Mouse (Mus musculus) left cerebral cortex, postnatal 25 days (tissue): ENCODE measurements at regions not wholly inside any gene's neighbourhood (a gene's known extent, or its start where the extent isn't known, plus 50 kb on each side); places are given as distances from the start of the nearest gene placed in this dataset.
"Not testable (repeated sequence)": the region's sequence is repeated elsewhere in the genome, so short reads cannot be mapped to it uniquely, and the experiment has no call there.

Experiments
- DNase-seq, 2 experiments: peaks; one replicate each; pipeline ENCODE4 v3.0.0; 2022; ENCODE audit warnings: low spot score in 2 of 2, mixed read lengths in 1 of 2
- intact Hi-C: fragments of 180-260 bp; cut with DNase I; formaldehyde crosslinking; loops from one replicate; pipeline ENCODE4 v1.15.1; 2025

DNA sequence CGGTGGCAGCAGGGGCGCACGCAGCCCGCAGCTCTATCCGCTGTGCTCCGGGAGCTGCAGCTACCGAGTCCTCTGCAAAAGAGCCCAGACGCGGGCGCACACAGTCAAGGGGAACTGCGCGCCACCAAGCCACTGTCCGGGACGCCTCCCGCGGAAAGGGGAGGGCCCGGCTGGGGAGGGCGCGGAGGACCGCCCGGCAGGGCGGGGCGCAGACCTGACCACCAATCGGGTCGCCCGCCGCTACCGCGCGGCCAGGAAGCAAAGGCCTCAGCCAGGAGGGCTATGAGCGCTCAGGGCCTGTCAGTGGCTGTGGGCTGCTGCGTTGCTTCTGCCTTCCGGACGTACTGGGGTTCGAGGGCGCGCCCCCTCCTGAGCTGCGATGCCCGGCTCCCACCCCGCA is 1034.5 kb downstream of the Gm10330 start:
- intact Hi-C loops = not testable (repeated sequence)
- peak; percentile 1 to 3 for DNase-seq

DNA sequence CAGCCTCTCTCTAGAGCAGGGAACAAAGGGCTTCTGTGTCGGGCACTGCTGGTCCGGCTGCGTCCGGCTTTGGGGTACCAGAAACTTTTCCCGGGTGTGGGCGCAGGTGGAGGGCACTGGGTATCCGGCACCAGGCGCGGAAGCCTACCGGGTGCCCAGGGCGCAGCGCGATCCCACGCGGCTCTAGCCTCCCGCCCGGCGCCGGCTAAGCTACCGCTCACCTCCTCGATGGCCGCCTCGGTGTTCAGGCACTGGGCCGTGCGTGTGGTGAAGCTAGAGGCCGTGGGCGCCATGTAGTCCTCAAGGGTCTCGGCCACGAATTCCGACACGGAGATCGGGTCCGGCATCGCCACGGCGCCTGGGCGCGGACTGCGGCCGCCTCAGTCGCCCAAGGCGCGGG is 1035.0 kb downstream of the Gm10330 start:
- intact Hi-C loops = not testable (repeated sequence)
- DNase-seq = peak in 1 of 2 experiments; percentile 0
